Mouse (Mus musculus) cortical plate, adult 2 months (tissue): Measurements from ENCODE around the gene L2hgdh.

Source experiments
- CTCF ChIP-seq: fragments of 200-500 bp; IDR thresholded peaks from 2 replicates; pipeline ENCODE4 v1.5.1; 2011; ENCODE audit warnings: mild to moderate bottlenecking, control low read depth, low read length; ENCODE audit not compliant: insufficient read depth; ENCODE audit errors: extremely low read depth
- POLR2A ChIP-seq: fragments of 200-500 bp; IDR thresholded peaks from 2 replicates; pipeline ENCODE4 v1.6.1; 2011; ENCODE audit warnings: mild to moderate bottlenecking, low read length, control low read depth; ENCODE audit not compliant: insufficient read depth; ENCODE audit errors: extremely low read depth

DNA sequence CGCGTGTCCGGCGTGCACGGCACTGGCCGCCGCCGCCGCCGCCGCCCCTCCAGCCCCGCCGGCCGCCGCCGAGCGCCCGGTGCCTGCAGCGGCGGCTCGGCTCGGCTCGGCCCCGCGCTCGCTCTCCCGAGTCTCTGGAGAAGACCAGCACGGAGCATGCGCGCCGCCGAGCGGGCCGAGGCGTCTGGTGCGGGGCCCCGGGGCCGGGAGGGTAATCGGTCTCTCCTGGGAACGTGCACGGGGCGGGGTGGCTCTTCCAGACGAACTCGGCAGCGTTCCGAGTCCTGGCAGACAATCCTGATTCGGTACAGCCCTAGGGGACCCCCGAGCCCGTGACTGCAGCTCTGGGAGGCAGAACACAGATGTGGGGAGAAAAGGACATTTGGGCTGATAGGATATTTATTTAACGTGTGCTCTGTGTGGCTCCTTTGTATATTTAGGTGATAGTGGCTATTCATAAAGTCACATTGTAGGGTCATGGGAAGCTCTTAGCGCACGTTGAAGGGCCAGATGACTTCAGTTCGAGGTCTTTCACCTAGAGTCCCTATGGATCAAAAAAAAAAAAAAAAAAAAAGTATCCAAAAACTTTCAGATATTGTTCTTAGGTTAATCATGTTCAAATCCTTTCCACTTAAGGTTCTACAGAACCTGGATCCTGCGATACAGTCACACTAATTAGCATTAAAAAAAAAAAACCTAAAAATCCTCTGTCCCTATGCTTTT lies 42.4 kb downstream of the L2hgdh start:
- TF ChIP-seq CTCF (no peak), POLR2A (no peak)
